Mouse (Mus musculus) adrenal gland, postnatal 36 days (tissue): Measurements from ENCODE around the gene Amdhd1. TPM values are rescaled to one million over a fixed set of nuclear protein-coding genes. Genes with fewer than 3 reads are reported as not detected.

Experiments used
- DNase-seq, 2 experiments: peaks; one replicate each; pipeline ENCODE4 v3.0.0; 2021; ENCODE audit warnings: mixed read lengths in 1 of 2
- total RNA-seq, 2 experiments: library from RNA; stranded (reverse); gene quantifications; 2 replicates each; pipeline ENCODE4 v1.2.3; 2021

The Amdhd1 gene
- total RNA-seq, 2 experiments from 2014 or later: 0.17 TPM; not detected in 1

DNA sequence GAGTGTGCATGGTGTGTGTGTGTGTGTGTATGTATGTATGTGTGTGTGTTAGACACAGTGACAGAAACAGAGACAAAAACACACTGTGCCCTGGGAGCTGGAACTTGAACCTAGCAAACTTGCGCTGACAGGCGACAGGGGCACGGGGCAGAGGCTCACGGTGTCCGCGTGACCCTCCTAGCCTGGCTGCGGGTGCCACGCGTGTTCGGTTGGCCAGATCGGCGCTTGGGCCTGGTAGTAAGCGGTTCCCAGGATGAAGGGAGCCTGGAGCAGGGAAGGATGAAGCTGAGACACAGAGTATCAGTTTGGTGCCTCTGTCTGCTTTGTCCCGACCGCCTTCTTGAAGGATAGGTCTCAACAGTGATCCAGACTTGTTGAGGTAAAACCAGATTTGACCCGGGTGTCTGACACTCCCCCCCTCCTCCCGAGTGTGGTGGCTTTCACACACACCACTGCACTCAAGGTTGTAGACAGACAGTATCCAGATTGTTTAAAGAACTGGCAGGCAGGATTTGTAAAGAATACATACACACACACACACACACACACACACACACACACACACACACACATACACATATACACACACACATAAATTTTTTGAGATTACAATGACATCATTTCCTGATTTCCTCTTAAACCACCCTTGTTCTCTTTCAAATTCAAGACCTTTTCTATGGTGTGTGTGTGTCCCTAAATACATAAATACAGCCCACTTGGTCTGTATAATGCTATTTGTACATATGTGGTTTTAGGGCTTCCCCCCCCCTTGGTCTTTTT, 788 bp upstream of the Amdhd1 start, which contains the start of gene Ccdc38:
Gene Ccdc38 (plus strand): TSS at position 202 of the 780 bp plus-strand sequence.
- DNase-seq: no peak

DNA sequence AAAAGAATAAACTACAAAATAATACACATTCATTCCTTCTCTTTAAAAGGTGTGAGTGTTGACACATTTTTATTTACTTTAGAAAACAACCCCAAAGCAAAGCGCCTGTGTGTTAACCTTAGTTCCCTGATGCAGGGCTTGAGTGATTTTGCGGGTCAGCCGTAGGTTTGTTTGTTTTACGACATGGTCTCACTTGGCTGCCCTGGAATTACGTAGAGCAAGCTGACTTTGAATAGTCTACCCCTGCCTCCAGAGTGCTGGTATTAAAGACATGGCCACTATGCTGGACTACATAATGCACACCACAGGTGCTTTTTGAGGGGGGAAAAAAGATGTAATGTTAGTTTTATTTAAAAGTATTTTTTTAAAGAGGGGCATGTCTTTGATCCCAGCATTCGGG, 1.0 kb downstream of the Amdhd1 start:
- DNase-seq: no peak

GRCm38 (mm10) chr10:93538287-93538686, 1.5 kb downstream of the Amdhd1 start:
- DNase-seq: no peak

DNA sequence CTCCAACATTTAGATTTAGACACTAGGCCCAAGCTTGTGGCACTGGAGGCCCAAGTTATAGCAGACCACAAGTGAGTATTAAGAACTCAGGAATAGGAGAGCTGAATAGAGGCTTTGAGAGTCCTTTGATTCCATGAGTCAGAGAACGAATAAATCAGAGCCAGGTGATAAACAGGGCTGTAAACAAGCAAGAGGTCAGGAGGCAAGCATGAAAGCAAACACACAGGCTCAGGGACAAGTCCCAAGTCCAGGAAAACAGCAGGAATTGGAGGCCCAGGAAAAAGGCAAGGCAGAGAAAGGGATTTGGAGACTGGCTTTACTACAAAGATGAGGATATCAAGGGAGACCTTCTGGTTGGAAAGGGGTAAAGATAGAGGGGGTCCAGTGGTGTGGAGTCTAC, 14.5 kb downstream of the Amdhd1 start:
- no peak for DNase-seq

DNA sequence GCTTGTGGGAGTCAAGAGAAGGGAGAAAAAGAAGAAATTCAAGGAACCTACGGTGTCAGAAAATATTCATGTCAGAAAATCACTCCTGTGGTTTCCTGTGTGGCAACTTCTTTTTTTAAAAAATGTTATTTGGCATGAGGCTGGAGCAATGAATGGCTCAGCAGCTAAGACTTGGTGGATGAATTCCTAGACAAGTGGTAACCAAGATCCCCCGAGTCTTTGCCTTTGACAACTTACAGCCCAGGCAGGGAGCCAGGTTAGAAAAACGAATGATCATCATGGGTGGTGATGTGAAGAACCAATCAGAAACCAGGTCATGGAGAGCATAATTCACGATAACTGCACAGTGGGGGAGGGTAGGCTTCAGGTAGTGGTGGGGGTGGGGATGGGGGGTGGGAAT, 18.8 kb downstream of the Amdhd1 start:
- no peak for DNase-seq

GRCm38 (mm10) chr10:93519756-93520155, 20.1 kb downstream of the Amdhd1 start:
- no peak for DNase-seq

DNA sequence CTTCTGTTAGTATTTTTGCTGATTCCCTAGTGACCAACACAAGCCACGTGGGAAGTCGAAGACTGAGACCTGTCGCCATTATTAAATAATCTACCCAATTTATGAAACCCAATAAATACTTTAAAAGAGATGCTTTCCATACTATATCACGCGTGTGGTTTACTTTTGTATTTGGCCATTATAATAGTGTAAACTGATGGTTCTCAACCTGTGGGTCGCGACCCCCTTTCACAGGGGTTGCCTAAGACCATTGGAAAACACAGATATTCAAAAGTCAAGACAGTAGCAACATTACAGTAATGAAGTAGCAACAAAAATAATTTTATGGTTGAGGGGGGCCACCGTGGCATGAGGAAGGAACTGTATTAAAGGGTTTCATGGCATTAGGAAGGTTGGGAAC, 20.7 kb downstream of the Amdhd1 start:
- no peak for DNase-seq

DNA sequence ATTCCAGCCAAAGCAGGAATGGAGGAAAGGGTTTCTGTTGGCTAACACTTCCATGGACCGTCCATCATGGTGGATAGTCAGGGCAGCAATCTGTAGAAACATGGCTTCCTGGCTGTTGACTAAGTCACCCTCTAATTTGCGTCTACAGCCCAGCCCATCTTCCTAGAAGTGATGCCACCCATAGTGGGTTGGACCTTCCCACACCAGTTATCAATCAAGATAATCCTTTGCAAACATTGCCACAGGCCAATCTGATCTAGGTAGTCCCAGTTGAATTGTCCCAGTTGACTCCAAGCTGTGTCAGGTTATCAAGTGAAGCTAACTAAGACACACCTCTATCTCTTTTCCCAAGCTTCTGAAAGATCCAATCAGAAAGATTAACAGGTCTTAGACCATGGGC, 21.2 kb downstream of the Amdhd1 start:
- no peak for DNase-seq

DNA sequence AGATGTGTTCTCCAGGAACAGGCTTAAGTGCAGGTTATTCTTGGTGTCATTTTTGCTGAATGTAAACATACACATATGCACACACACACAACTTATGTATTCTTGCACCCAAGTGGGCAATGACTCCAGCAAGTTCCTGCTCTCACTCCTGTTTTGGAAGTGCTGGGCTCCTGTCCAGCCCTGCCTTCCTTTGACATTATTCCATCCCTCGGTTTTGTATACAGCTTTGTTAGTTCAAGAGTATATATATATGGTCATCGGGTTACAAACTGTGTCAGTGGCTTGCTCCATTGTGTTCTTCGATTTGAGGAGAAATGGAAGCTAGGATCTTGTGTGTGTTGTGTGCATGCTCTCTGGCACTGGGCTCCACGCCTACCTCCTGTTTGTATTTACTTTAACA, 21.6 kb downstream of the Amdhd1 start:
- no peak for DNase-seq

GRCm38 (mm10) chr10:93517754-93518153, 22.1 kb downstream of the Amdhd1 start:
- no peak for DNase-seq

DNA sequence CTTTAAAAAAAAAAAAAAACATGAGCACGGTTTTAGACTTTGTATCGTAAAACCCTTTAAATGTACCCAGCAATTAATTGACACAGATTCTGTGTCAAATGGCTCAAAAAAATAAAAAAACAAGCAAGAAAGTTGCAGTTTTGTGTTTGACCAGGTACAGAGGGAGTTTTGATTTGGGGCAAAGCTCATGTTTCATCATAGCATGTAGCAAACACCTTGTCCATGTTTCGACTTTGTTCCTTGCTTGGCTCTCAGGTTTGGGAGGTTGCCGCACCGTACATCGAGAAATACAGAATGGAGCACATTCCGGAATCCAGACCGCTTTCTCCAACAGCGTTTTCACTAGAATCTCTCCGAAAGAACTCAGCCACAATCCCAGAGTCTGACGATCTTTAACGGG, 23.9 kb downstream of the Amdhd1 start:
- no peak for DNase-seq

DNA sequence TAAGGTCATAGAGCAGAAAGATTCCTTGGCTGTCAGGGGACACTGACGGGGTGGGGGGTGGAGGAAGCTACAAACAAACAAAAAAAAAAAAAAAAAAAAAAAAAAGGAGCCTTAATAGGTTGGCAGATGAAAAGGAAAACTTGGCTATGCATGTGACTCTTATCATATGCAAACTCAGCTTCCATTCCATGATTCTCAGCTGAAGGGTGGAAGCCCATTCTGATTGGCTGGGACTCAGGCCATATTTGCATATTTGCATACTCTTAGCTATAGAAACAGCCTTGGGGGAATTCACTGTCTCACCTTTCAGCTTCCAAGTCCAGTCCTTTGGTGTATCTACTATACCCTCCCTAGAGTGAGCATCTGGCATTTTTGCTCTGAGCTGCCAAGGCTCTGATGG, 24.4 kb downstream of the Amdhd1 start:
- DNase-seq: no peak

DNA sequence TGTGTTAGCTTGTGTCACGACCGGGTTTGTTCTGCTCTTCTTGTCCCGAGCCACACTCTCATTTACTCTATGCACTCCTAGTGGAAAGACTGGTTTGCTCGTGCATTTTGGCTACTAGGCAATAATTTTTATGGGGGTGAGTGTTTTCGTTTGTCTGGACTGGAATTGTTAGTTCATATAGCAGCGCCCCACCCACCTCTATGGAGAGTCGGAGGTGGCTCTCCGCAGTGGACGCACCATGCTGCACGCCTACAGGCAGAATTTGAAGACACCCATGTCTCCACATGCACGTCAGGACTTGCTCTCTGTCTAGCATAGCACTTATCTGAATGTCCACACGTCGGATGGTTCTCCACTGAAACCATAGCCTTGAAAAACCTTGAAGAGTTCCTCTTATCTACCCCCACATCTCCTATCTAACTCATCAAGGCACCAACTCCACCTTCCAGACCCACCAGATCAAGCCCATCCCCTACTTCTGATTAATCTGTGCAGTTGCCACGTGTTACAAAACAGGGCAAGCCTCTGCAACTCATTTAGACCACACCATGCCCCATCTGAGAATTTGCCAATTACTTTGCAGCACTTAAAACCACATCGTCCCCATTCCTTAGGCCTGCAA, 30.2 kb downstream of the Amdhd1 start:
- no peak for DNase-seq

- DNase-seq: no peak
These were observed 31.4 kb downstream of the Amdhd1 start for GRCm38 (mm10) chr10:93508383-93508970.

- DNase-seq: no peak
These were observed 38.5 kb downstream of the Amdhd1 start for GRCm38 (mm10) chr10:93501346-93501745.

- no peak for DNase-seq
These were observed 39.0 kb downstream of the Amdhd1 start for GRCm38 (mm10) chr10:93500864-93501263.

DNA sequence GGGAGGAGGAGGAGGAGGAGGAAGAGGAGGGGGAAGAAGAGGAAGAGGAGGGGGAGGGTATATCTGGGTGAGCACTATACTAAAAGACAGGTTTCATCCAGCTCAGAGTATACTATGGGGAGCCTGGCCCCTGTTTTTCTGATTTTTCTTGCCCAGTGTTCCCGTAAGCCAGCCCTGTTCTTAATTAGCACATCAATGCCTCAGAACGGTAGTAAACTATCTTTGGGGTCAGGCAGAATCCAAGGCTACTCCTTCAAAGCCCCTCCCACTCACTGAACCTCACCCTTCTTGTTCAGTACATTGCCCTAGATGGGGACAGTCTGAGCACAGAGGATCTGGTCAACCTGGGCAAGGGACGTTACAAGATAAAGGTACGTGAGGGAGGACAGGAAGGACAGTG, 49.4 kb downstream of the Amdhd1 start:
- DNase-seq: no peak

GRCm38 (mm10) chr10:93488828-93489226, 51.0 kb downstream of the Amdhd1 start:
- DNase-seq: no peak

DNA sequence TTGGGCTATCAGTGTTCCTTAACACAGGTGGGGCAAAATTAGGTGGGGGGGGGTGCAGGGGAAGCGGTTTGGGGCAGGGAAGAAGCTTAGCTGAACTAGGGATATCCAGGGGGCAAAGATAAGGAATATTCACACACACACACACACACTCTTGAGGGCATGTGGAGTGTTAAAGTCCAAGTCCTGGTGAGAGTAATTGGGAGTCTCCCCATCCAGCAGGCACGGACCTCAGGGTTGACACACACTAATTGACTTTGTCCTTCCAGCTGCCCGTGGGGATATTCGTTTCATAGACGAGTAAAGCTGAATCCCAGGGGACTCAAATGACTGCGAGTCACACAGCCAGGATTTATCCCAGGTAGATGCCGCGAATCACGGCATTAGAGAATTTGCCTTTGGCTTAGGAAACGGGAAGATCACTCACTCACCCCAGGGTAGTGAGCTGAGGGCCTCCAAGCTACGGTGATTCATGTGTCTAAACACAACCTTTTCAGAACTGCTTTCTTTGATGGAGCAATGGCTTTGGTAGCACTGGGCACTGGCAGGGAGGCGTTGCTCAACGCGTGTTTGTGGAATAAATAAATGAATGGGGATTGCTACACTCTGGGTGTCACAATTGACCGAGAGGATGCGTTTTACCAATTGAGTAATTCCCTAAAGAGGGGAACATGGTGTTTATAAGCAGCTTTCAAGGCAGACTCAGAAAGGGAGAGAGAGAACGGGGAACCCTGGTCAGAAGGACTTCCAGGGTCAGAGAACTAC, 51.6 kb downstream of the Amdhd1 start, which contains the start of gene Hal:
Gene Hal (plus strand): TSS at position 703 of the 762 bp plus-strand sequence.
- DNase-seq: peak; percentile 12 to 38

DNA sequence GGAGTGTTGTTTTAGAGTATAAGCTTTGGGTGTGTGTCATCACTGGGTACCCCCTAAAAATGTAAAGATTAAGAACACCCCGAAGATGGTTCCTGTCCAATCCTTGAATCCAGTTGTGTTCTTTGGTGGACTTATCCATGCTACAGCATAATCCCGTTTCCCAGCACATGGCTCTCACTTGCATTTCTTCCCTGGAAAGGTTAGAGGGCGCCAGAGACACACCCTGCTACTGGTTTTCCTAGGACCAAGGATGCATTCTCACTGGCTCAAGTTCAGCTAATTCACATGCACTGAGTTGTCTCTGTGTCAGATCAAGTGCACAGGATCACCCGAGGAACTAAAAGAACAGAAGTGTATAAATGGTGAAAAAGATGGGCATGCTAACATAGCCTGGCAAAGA, 53.2 kb downstream of the Amdhd1 start:
- DNase-seq: peak; percentile 10 to 42

DNA sequence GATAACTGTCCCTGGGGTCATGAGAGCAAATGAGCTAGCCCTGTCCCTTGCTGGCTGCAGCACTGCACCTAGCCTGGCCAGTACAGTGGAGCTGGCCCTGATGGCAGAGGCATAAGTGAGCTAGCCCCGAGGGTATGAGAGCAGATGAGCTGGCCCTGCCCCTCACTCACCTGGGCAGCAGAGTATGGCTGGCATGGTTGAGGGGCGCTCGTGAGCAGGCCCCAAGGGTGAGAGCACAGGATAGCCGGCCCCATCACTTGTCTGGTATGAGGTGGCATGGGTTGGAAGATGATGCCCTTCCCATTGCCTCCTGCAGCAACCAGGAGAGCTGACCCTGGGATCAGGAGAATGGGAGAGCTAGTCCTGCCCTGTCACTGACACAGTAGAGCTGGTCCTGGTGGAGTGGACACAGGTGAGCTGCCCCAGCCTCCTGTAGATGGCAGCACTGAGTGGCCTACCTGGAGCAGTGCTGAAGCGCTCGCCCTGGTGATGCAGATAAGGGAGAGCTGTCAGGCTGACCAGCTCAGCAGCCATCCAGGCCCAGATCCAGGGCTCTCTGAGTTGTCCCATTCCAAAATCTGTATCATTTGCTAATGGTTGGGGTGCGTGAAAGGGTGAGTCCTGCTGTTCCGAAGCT, 54.7 kb downstream of the Amdhd1 start:
- peak; percentile 21 to 47 for DNase-seq

DNA sequence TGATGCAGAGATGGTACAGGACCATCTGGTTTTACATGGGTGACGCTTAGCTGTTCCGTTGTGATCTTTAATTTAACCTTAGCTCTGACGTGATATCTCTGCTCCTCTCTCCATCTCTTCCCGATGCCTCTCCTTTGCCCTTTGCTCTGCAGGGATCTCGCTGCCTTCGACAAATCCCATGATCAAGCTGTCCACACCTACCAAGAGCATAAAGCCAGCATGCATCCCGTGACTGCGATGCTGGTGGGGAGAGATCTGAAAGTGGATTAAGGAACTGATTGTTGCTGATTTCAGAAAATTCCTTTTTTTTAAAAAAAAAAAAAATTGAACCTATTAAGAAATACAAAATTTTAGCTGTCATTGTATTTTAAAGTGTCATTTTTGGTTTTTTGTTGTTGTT, 55.3 kb downstream of the Amdhd1 start:
- DNase-seq: no peak
